ENCODE assay signal across 8 mouse cellular contexts in the genomic region with DNA sequence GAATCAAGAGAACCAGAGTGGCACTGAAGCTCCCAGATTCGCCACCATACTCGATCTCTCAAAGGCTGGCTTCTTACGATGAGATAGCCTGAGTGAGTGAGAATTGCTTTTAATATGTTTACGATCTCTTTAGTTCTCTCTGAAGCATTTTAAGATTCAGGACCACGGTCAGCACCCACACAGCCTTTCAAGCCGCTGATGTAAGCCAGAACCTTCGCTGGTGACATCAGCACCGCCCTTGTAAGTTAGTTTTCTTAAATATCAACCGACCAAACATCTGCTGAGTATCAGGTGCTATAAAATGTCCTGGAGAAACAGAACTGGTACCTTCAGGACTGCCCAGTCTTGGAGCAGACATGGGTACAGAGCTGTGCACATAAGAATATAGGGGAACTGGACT.
DNase-seq lines count a peak whose midpoint lies in the region; ATAC-seq lines count a peak whose summit lies in the region.

No protein-coding gene starts in this region.

- ATAC-seq in frontal cortex, adult (ENCODE audit: low TSS enrichment), result peak; percentile 57

- DNase-seq in frontal cortex, postnatal 10 days (ENCODE audit: low spot score in 2 of 2), result no peak
- peak; percentile 19 for DNase-seq in urinary bladder, postnatal 14 days (ENCODE audit: low spot score)
- DNase-seq in urinary bladder, postnatal 36 days (ENCODE audit: low spot score in 2 of 2), result no peak
- DNase-seq in kidney, postnatal 10 days, result peak; percentile 63
- no peak for DNase-seq in natural killer cell, adult 2 months (ENCODE audit: low spot score in 2 of 2)
- DNase-seq in heart, postnatal 36 days, result no peak
- DNase-seq in layer of hippocampus, postnatal 36 days, result no peak

- intact Hi-C loops in heart, postnatal 36 days (cut with DNase I), result no loop called here

Comparison
In these comparisons a context has a peak if more than half of its experiments do, and no peak if none do; other contexts are left out.
1. DNase-seq: peak in urinary bladder, postnatal 14 days (single experiment) and kidney, postnatal 10 days (single experiment); none in frontal cortex, postnatal 10 days (0 of 2), urinary bladder, postnatal 36 days (0 of 2), natural killer cell, adult 2 months (0 of 2), heart, postnatal 36 days (0 of 2) and layer of hippocampus, postnatal 36 days (0 of 2).